Mouse (Mus musculus) heart, adult 2 months (tissue): Measurements from ENCODE around the gene Rfx2. TPM values are rescaled to one million over a fixed set of nuclear protein-coding genes. Genes with fewer than 3 reads are reported as not detected.
A peak's percentile ranks its signal among the peaks of the same experiment; 100 is the strongest.

ENCODE experiments used
- DNase-seq, 2 experiments: peaks; one replicate each; pipeline ENCODE4 v3.0.0; 2021
- H3K27ac ChIP-seq: fragments of 200-600 bp; 2 replicates; pipeline ENCODE4 v1.8.1; 2022
- H3K27me3 ChIP-seq: fragments of 200-500 bp; 2 replicates; pipeline ENCODE4 v1.6.1; 2012; ENCODE audit warnings: mild to moderate bottlenecking, low read length, inconsistent platforms, mixed read lengths; ENCODE audit not compliant: control insufficient read depth, insufficient read depth
- H3K36me3 ChIP-seq: fragments of 200-500 bp; 2 replicates; pipeline ENCODE4 v1.6.1; 2012; ENCODE audit warnings: low read length, inconsistent platforms; ENCODE audit not compliant: control insufficient read depth, insufficient read depth
- H3K4me1 ChIP-seq: fragments of 200-500 bp; 2 replicates; pipeline ENCODE4 v1.6.1; 2011; ENCODE audit warnings: low read length; ENCODE audit not compliant: control insufficient read depth, insufficient read depth
- H3K4me3 ChIP-seq: fragments of 200-600 bp; 2 replicates; pipeline ENCODE4 v1.8.1; 2022
- H3K79me2 ChIP-seq: fragments of 200-500 bp; replicated peaks from 2 replicates; pipeline ENCODE4 v1.6.1; 2012; ENCODE audit warnings: mild to moderate bottlenecking, inconsistent platforms, low read length, moderate library complexity, mixed read lengths; ENCODE audit not compliant: control insufficient read depth, insufficient read depth
- H3K9ac ChIP-seq: fragments of 200-500 bp; 2 replicates; pipeline ENCODE4 v1.6.1; 2012; ENCODE audit warnings: low read depth, mild to moderate bottlenecking, control low read depth, inconsistent platforms, low read length, mixed read lengths
- CTCF ChIP-seq: fragments of 200-600 bp; IDR thresholded peaks from 2 replicates; pipeline ENCODE4 v1.8.1; 2022; ENCODE audit warnings: antibody characterized with exemption, mild to moderate bottlenecking, moderate library complexity
- EP300 ChIP-seq: fragments of 200-500 bp; IDR thresholded peaks from 2 replicates; pipeline ENCODE4 v1.6.1; 2011; ENCODE audit warnings: low read depth, low read length, control low read depth; ENCODE audit not compliant: insufficient read depth
- POLR2A ChIP-seq: fragments of 200-500 bp; IDR thresholded peaks from 2 replicates; pipeline ENCODE4 v1.6.1; 2011; ENCODE audit warnings: mild to moderate bottlenecking, low read depth, low read length, control low read depth; ENCODE audit not compliant: insufficient read depth
- WGBS: fragments of 180-500 bp; shearing (Covaris S2); methylation state at CpG from one replicate; pipeline ENCODE4 v1.1.7; 2018; 5-methylcytosine and 5-hydroxymethylcytosine counted together
- intact Hi-C: fragments of 180-260 bp; cut with DNase I; formaldehyde crosslinking; loops from one replicate; pipeline ENCODE4 v1.15.1; 2025
- polyA plus RNA-seq: library from polyadenylated mRNA; depleted of rRNA; stranded (reverse); fragments of >200 nt; gene quantifications from 2 replicates; pipeline ENCODE4 v1.2.3, GENCODE M21; 2012
- total RNA-seq, 2 experiments: library from RNA; stranded (reverse); gene quantifications; 2 replicates each; pipeline ENCODE4 v1.2.3; 2021

Gene Rfx2
- total and polyA plus RNA-seq, 3 experiments, result 2.8 to 6.0 (median 3.0) TPM

GRCm38 (mm10) chr17:56808518-56808917, 22.3 kb downstream of the Rfx2 start:
- no peak overlapping the region for H3K9ac ChIP-seq
- H3K27ac ChIP-seq, result no peak overlapping the region
- intact Hi-C loops, result loop anchor here (2.0 to 10.0 kb wide), 5 partner anchors 88 to 526 kb away; partner anchors contain the start of gene Mllt1
- DNase-seq, result peak; percentile 78 to 84
- TF ChIP-seq EP300 (peak; percentile 98), CTCF (peak; percentile 97; the same call in 1 of the 2 replicates), POLR2A (no peak)
- no peaks in the 10 kb centered on the region for H3K36me3 ChIP-seq
- no peak overlapping the region for H3K4me3 ChIP-seq
- no peaks in the 10 kb centered on the region; the same call in 1 of the 2 replicates for H3K79me2 ChIP-seq
- H3K4me1 ChIP-seq, result peaks cover 11% of the 10 kb centered on the region
- no peaks in the 10 kb centered on the region for H3K27me3 ChIP-seq
- 8% methylated on average over 9 of the region's 9 CpGs for WGBS

- no peak for DNase-seq
- intact Hi-C loops, result loop anchor here (5.0 to 10.0 kb wide), 2 partner anchors 132 to 529 kb away; partner anchors contain the start of gene Mllt1
- Histone ChIP-seq H3K27ac (no peak overlapping the region), H3K27me3 (no peaks in the 10 kb centered on the region), H3K36me3 (no peaks in the 10 kb centered on the region), H3K4me1 (peaks cover 9% of the 10 kb centered on the region), H3K4me3 (no peak overlapping the region), H3K9ac (no peak overlapping the region), H3K79me2 (no peaks in the 10 kb centered on the region; the same call in 1 of the 2 replicates)
- TF ChIP-seq EP300 (no peak), CTCF (peak; percentile 47), POLR2A (no peak)
- 86% methylated on average over 1 of the region's 1 CpGs for WGBS
Observed at GRCm38 (mm10) chr17:56805784-56806183, 25.0 kb downstream of the Rfx2 start.

- DNase-seq, result no peak
- 64% methylated on average over 5 of the region's 5 CpGs for WGBS
- intact Hi-C loops, result loop anchor here (5.0 to 10.0 kb wide), 2 partner anchors 132 to 530 kb away; partner anchors contain the start of gene Mllt1
- H3K9ac ChIP-seq, result no peak overlapping the region
- TF ChIP-seq EP300 (no peak), CTCF (no peak), POLR2A (no peak)
- H3K4me1 ChIP-seq, result peaks cover 3% of the 10 kb centered on the region
- no peaks in the 10 kb centered on the region; the same call in 1 of the 2 replicates for H3K79me2 ChIP-seq
- no peaks in the 10 kb centered on the region for H3K27me3 ChIP-seq
- H3K36me3 ChIP-seq, result no peaks in the 10 kb centered on the region
- H3K27ac ChIP-seq, result no peak overlapping the region
- H3K4me3 ChIP-seq, result no peak overlapping the region
Observed at GRCm38 (mm10) chr17:56804952-56805351, 25.9 kb downstream of the Rfx2 start.

GRCm38 (mm10) chr17:56802065-56802464, 28.7 kb downstream of the Rfx2 start:
- DNase-seq, result no peak
- intact Hi-C loops, result loop anchor here (10.0 kb wide), 1 partner anchor 533 kb away; no protein-coding TSS in a partner anchor
- no peak overlapping the region for H3K4me3 ChIP-seq
- no peaks in the 10 kb centered on the region; the same call in 1 of the 2 replicates for H3K79me2 ChIP-seq
- H3K27ac ChIP-seq, result no peak overlapping the region
- H3K4me1 ChIP-seq, result no peaks in the 10 kb centered on the region
- TF ChIP-seq POLR2A (no peak), EP300 (no peak), CTCF (no peak)
- 82% methylated on average over 8 of the region's 8 CpGs for WGBS
- no peaks in the 10 kb centered on the region for H3K27me3 ChIP-seq
- H3K9ac ChIP-seq, result no peak overlapping the region
- no peaks in the 10 kb centered on the region for H3K36me3 ChIP-seq

GRCm38 (mm10) chr17:56799276-56799675, 31.5 kb downstream of the Rfx2 start:
- H3K4me1 ChIP-seq, result no peaks in the 10 kb centered on the region
- no peaks in the 10 kb centered on the region for H3K36me3 ChIP-seq
- H3K27ac ChIP-seq, result no peak overlapping the region
- WGBS, result 96% methylated on average over 3 of the region's 3 CpGs
- H3K4me3 ChIP-seq, result no peak overlapping the region
- intact Hi-C loops, result no loop called here
- no peak for DNase-seq
- H3K9ac ChIP-seq, result no peak overlapping the region
- no peak for TF ChIP-seq EP300
- H3K27me3 ChIP-seq, result no peaks in the 10 kb centered on the region
- H3K79me2 ChIP-seq, result no peaks in the 10 kb centered on the region; the same call in 1 of the 2 replicates

GRCm38 (mm10) chr17:56793614-56794319, 37.0 kb downstream of the Rfx2 start:
- H3K4me1 ChIP-seq, result no peaks in the 10 kb centered on the region
- 79% methylated on average over 6 of the region's 6 CpGs for WGBS
- DNase-seq, result no peak
- H3K9ac ChIP-seq, result no peak overlapping the region
- intact Hi-C loops, result no loop called here
- no peaks in the 10 kb centered on the region for H3K36me3 ChIP-seq
- TF ChIP-seq EP300 (no peak), CTCF (no peak)
- no peak overlapping the region for H3K27ac ChIP-seq
- H3K27me3 ChIP-seq, result no peaks in the 10 kb centered on the region
- no peaks in the 10 kb centered on the region for H3K79me2 ChIP-seq
- no peak overlapping the region for H3K4me3 ChIP-seq
